Mouse (Mus musculus) gastrocnemius, postnatal 10 days (tissue): ENCODE data around the gene Gipc2. TPM values are rescaled to one million over a fixed set of nuclear protein-coding genes. Genes with fewer than 3 reads are reported as not detected.
"Not testable (repeated sequence)": the region's sequence is repeated elsewhere in the genome, so short reads cannot be mapped to it uniquely, and the experiment has no call there.

Source experiments
- DNase-seq: peaks from one replicate; pipeline ENCODE4 v3.0.0; 2021; ENCODE audit warnings: mixed read lengths
- total RNA-seq, 2 experiments: library from RNA; stranded (reverse); gene quantifications; 2 replicates each; pipeline ENCODE4 v1.2.3; 2021

The Gipc2 gene
- total RNA-seq, 2 experiments from 2014 or later, result 0.96 to 1.4 TPM

- DNase-seq, result no peak
Measured at GRCm38 (mm10) chr3:152155296-152155948, 10.6 kb downstream of the Gipc2 start.

GRCm38 (mm10) chr3:152154095-152154494 is 11.9 kb downstream of the Gipc2 start:
- DNase-seq, result no peak

GRCm38 (mm10) chr3:152153152-152153551 is 12.9 kb downstream of the Gipc2 start:
- no peak for DNase-seq

GRCm38 (mm10) chr3:152152483-152152804 is 13.6 kb downstream of the Gipc2 start:
- no peak for DNase-seq

GRCm38 (mm10) chr3:152151725-152152482 is 14.1 kb downstream of the Gipc2 start:
- no peak for DNase-seq

- no peak for DNase-seq
Measured at GRCm38 (mm10) chr3:152149863-152150262, 16.2 kb downstream of the Gipc2 start.

- no peak for DNase-seq
Measured at GRCm38 (mm10) chr3:152149449-152149848, 16.6 kb downstream of the Gipc2 start.

GRCm38 (mm10) chr3:152147085-152147831 is 18.8 kb downstream of the Gipc2 start:
- no peak for DNase-seq

GRCm38 (mm10) chr3:152145186-152145585 is 20.8 kb downstream of the Gipc2 start:
- DNase-seq, result peak; percentile 25

- DNase-seq, result no peak
Measured at GRCm38 (mm10) chr3:152142989-152143695, 22.9 kb downstream of the Gipc2 start.

GRCm38 (mm10) chr3:152142146-152142545 is 23.9 kb downstream of the Gipc2 start:
- no peak for DNase-seq

GRCm38 (mm10) chr3:152139308-152139707 is 26.7 kb downstream of the Gipc2 start:
- not testable (repeated sequence) for DNase-seq

- not testable (repeated sequence) for DNase-seq
Measured at GRCm38 (mm10) chr3:152136106-152136505, 29.9 kb downstream of the Gipc2 start.

- DNase-seq, result no peak
Measured at GRCm38 (mm10) chr3:152133621-152134020, 32.4 kb downstream of the Gipc2 start.

- no peak for DNase-seq
Measured at GRCm38 (mm10) chr3:152130963-152131362, 35.1 kb downstream of the Gipc2 start.

GRCm38 (mm10) chr3:152129426-152129825 is 36.6 kb downstream of the Gipc2 start:
- DNase-seq, result not testable (repeated sequence)

GRCm38 (mm10) chr3:152128631-152129030 is 37.4 kb downstream of the Gipc2 start:
- DNase-seq, result no peak

GRCm38 (mm10) chr3:152127144-152127543 is 38.9 kb downstream of the Gipc2 start:
- DNase-seq, result no peak

GRCm38 (mm10) chr3:152122720-152123119 is 43.3 kb downstream of the Gipc2 start:
- DNase-seq, result no peak

GRCm38 (mm10) chr3:152122101-152122500 is 43.9 kb downstream of the Gipc2 start:
- peak; percentile 63 for DNase-seq

GRCm38 (mm10) chr3:152121169-152122009 is 44.6 kb downstream of the Gipc2 start:
- no peak for DNase-seq

GRCm38 (mm10) chr3:152119987-152120386 is 46.0 kb downstream of the Gipc2 start:
- DNase-seq, result no peak
